Mouse (Mus musculus): ENCODE data around the gene Slc22a18. TPM values are rescaled to one million over a fixed set of nuclear protein-coding genes. Genes with fewer than 3 reads are reported as not detected.

Slc22a18 gene
- total and polyA plus RNA-seq, 3 experiments: 0.48 to 2.0 (median 0.76) TPM

DNA sequence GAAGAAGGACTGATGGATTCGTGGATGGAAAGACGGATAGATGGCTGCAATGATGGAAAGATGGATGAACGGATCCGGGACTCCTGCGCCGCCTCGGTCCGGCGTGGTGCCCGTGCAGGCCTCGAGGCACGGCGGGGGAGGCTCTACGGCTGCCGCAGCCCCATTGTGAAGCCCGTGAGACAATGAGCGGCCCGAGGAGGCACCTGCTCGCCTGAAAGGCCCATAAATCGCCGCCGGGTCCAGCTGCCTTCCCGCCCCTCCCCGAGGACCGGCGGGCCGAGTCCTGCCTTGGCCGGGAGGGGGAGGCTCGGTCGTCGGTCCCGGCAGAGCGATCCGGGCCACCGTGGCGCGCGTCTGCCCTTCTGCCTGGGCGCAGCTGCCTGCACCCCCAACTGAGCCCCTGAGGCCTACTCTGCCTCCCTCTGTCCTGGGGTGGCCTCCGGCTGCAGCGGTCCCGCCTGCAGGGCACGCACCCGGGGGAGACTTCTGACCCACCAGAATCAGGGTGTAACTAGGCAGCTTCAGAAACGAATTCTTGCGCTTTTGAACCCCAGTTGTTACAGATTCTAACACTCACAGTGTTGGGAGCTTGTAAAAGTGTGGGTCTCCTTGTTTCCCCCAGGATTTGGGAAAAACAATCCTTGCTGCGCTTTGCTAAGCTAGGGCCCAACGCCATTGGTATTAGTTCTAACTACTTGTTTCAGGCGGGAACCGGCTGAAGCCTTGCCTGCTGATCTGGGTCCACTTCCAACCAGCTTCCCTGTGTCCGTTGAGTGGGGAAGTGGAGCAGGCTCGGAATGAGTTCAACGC, 27.7 kb upstream of the Slc22a18 start:
- H3K4me3 ChIP-seq (replicated peaks in 1 of 3; ENCODE audit: low read depth in 2 of 3, low read length in 2 of 3, poor library complexity in 1 of 3): no peak overlapping the region
- H3K36me3 ChIP-seq (replicated peaks in 1 of 2; ENCODE audit: control insufficient read depth in 1 of 2, insufficient read depth in 1 of 2, low read length in 1 of 2): no peaks in the 10 kb centered on the region
- H3K27ac ChIP-seq (ENCODE audit: insufficient read depth, low read depth): no peak overlapping the region
- dilution Hi-C loops (cut with MboI; ENCODE audit: extremely low pct_ligation_motif_present, extremely low pct_unique_long_range_greater_than_20kb, low sequenced_read_pairs): no loop called here
- DNase-seq (ENCODE audit: extremely low read depth): no peak
- TF ChIP-seq MYC (IDR thresholded peaks at IDR 0.05; ENCODE audit: low read depth, low read length): no peak
- no peak overlapping the region for H3K4me2 ChIP-seq (ENCODE audit: insufficient read depth, low read depth, poor library complexity, severe bottlenecking)
- in situ Hi-C loops (cut with MboI; ENCODE audit: low pct_ligation_motif_present, low pct_unique_long_range_greater_than_20kb, low sequenced_read_pairs): no loop called here
- peaks cover 46% of the 10 kb centered on the region for H3K27me3 ChIP-seq (replicated peaks)
- no peaks in the 10 kb centered on the region for H3K4me1 ChIP-seq (ENCODE audit: control insufficient read depth in 1 of 2, insufficient read depth in 2 of 2)
- no peak overlapping the region for H3K9ac ChIP-seq (ENCODE audit: insufficient read depth, low read depth)
- H3K9me3 ChIP-seq (replicated peaks; ENCODE audit: low read length): peaks cover 11% of the 10 kb centered on the region
- no peaks in the 10 kb centered on the region for H3K79me2 ChIP-seq (replicated peaks; ENCODE audit: control insufficient read depth, extremely low read depth, insufficient read depth, poor library complexity, severe bottlenecking)

- Histone ChIP-seq H3K9ac (ENCODE audit: insufficient read depth, low read depth) (no peak overlapping the region), H3K27ac (ENCODE audit: insufficient read depth, low read depth) (no peak overlapping the region), H3K79me2 (replicated peaks; ENCODE audit: control insufficient read depth, extremely low read depth, insufficient read depth, poor library complexity, severe bottlenecking) (no peaks in the 10 kb centered on the region), H3K27me3 (replicated peaks) (peaks cover 41% of the 10 kb centered on the region), H3K36me3 (replicated peaks in 1 of 2; ENCODE audit: control insufficient read depth in 1 of 2, insufficient read depth in 1 of 2, low read length in 1 of 2) (no peaks in the 10 kb centered on the region), H3K4me3 (replicated peaks in 1 of 3; ENCODE audit: low read depth in 2 of 3, low read length in 2 of 3, poor library complexity in 1 of 3) (no peak overlapping the region), H3K9me3 (replicated peaks; ENCODE audit: low read length) (peaks cover 11% of the 10 kb centered on the region), H3K4me1 (ENCODE audit: control insufficient read depth in 1 of 2, insufficient read depth in 2 of 2) (no peaks in the 10 kb centered on the region), H3K4me2 (ENCODE audit: insufficient read depth, low read depth, poor library complexity, severe bottlenecking) (no peak overlapping the region)
- dilution Hi-C loops (cut with MboI; ENCODE audit: extremely low pct_ligation_motif_present, extremely low pct_unique_long_range_greater_than_20kb, low sequenced_read_pairs) (no loop called here), in situ Hi-C loops (cut with MboI; ENCODE audit: low pct_ligation_motif_present, low pct_unique_long_range_greater_than_20kb, low sequenced_read_pairs) (no loop called here)
- no peak for DNase-seq (ENCODE audit: extremely low read depth)
- TF ChIP-seq ETS1 (conservative IDR thresholded peaks at IDR 0.05; ENCODE audit: low read depth, low read length) (no peak), NELFE (IDR thresholded peaks at IDR 0.05; ENCODE audit: low read depth, low read length) (no peak), USF2 (conservative IDR thresholded peaks at IDR 0.05; ENCODE audit: low read depth, low read length) (no peak), JUN (IDR thresholded peaks at IDR 0.05; ENCODE audit: insufficient read depth, low read depth, low read length) (no peak), POLR2AphosphoS2 (IDR thresholded peaks at IDR 0.05; ENCODE audit: low read depth, low read length) (no peak), BHLHE40 (IDR thresholded peaks at IDR 0.05; ENCODE audit: low read depth, low read length) (no peak), SIN3A (IDR thresholded peaks at IDR 0.05; ENCODE audit: low read length) (no peak), E2F4 (IDR thresholded peaks at IDR 0.05; ENCODE audit: insufficient replicate concordance, low read depth, low read length) (no peak), CHD1 (IDR thresholded peaks at IDR 0.05; ENCODE audit: low read depth, low read length) (no peak), MEF2A (IDR thresholded peaks at IDR 0.05; ENCODE audit: borderline replicate concordance, low read depth, low read length) (no peak)
Observed at GRCm38 (mm10) chr7:143447130-143447529, 26.4 kb upstream of the Slc22a18 start.

DNA sequence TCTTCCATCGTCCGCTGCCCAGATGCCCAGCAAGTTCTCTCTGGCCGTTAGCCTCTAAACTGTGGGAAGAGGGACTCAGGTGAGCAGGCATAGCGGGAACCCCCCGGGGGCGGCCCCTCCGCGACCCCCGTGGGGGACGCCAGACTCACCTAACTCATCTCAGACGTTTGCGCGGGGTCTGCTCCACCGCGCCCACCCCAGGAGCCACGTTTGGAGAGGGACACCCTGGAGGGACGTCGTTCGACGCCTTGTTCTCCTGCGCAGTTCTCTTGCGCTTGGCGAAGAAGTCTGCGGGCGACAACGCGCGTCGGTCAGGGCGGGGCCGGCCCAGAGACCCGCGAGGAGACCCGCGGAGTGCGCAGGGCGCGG, 14.6 kb upstream of the Slc22a18 start:
- in situ Hi-C loops (cut with MboI; ENCODE audit: low pct_ligation_motif_present, low pct_unique_long_range_greater_than_20kb, low sequenced_read_pairs): no loop called here
- no peak overlapping the region for H3K4me3 ChIP-seq (replicated peaks in 1 of 3; ENCODE audit: low read depth in 2 of 3, low read length in 2 of 3, poor library complexity in 1 of 3)

More for the DNA sequence above, 14.6 kb upstream of the Slc22a18 start:
- Histone ChIP-seq H3K9ac (ENCODE audit: insufficient read depth, low read depth) (no peak overlapping the region), H3K9me3 (replicated peaks; ENCODE audit: low read length) (peaks cover 32% of the 10 kb centered on the region), H3K79me2 (replicated peaks; ENCODE audit: control insufficient read depth, extremely low read depth, insufficient read depth, poor library complexity, severe bottlenecking) (no peaks in the 10 kb centered on the region), H3K4me1 (ENCODE audit: control insufficient read depth in 1 of 2, insufficient read depth in 2 of 2) (peaks cover 0 to 2% of the 10 kb centered on the region in 2 experiments; a peak in 1 of 4 replicates), H3K4me2 (ENCODE audit: insufficient read depth, low read depth, poor library complexity, severe bottlenecking) (no peak overlapping the region), H3K27me3 (replicated peaks) (peaks cover 16% of the 10 kb centered on the region), H3K27ac (ENCODE audit: insufficient read depth, low read depth) (no peak overlapping the region), H3K36me3 (replicated peaks in 1 of 2; ENCODE audit: control insufficient read depth in 1 of 2, insufficient read depth in 1 of 2, low read length in 1 of 2) (no peaks in the 10 kb centered on the region)
- DNase-seq (ENCODE audit: extremely low read depth): no peak
- TF ChIP-seq HCFC1 (IDR thresholded peaks at IDR 0.05; ENCODE audit: low read depth, low read length): no peak
- TF ChIP-seq MXI1 (IDR thresholded peaks at IDR 0.05; ENCODE audit: low read depth, low read length): no peak
- no peak for TF ChIP-seq ZNF384 (IDR thresholded peaks at IDR 0.05; ENCODE audit: low read depth, low read length)
- no peak for TF ChIP-seq ETS1 (conservative IDR thresholded peaks at IDR 0.05; ENCODE audit: low read depth, low read length)
- no peak for TF ChIP-seq CTCF (conservative IDR thresholded peaks at IDR 0.05 in 1 of 2, IDR thresholded peaks at IDR 0.05 in 1 of 2; ENCODE audit: low read depth in 2 of 2, low read length in 2 of 2)
- TF ChIP-seq USF1 (IDR thresholded peaks at IDR 0.05; ENCODE audit: low read depth, low read length): no peak
- TF ChIP-seq MAZ (IDR thresholded peaks at IDR 0.05; ENCODE audit: low read depth, low read length): no peak
- no peak for TF ChIP-seq ELF1 (IDR thresholded peaks at IDR 0.05; ENCODE audit: low read depth, low read length)
- TF ChIP-seq EP300 (IDR thresholded peaks at IDR 0.05; ENCODE audit: low read length): no peak
- TF ChIP-seq NRF1 (IDR thresholded peaks at IDR 0.05; ENCODE audit: low read depth, low read length): no peak
- TF ChIP-seq KAT2A (IDR thresholded peaks at IDR 0.05; ENCODE audit: insufficient replicate concordance, low read length): no peak
- TF ChIP-seq NELFE (IDR thresholded peaks at IDR 0.05; ENCODE audit: low read depth, low read length): no peak
- dilution Hi-C loops (cut with MboI; ENCODE audit: extremely low pct_ligation_motif_present, extremely low pct_unique_long_range_greater_than_20kb, low sequenced_read_pairs): no loop called here
